Mouse (Mus musculus) testis, adult 2 months (tissue): ENCODE measurements around the gene Hoxc11. TPM values are rescaled to one million over a fixed set of nuclear protein-coding genes. Genes with fewer than 3 reads are reported as not detected.

Experiments
- H3K27ac ChIP-seq: fragments of 200-500 bp; 2 replicates; pipeline ENCODE4 v1.5.1; 2012; ENCODE audit warnings: low read depth, low read length; ENCODE audit not compliant: control insufficient read depth, insufficient read depth
- H3K27me3 ChIP-seq: fragments of 200-500 bp; 2 replicates; pipeline ENCODE4 v1.6.1; 2012; ENCODE audit warnings: mild to moderate bottlenecking, low read length, moderate library complexity; ENCODE audit not compliant: control insufficient read depth, insufficient read depth
- H3K36me3 ChIP-seq: fragments of 200-500 bp; 2 replicates; pipeline ENCODE4 v1.6.1; 2012; ENCODE audit warnings: mild to moderate bottlenecking, low read length; ENCODE audit not compliant: control insufficient read depth, insufficient read depth
- H3K4me1 ChIP-seq: fragments of 200-500 bp; 2 replicates; pipeline ENCODE4 v1.6.1; 2012; ENCODE audit warnings: low read length; ENCODE audit not compliant: control insufficient read depth, insufficient read depth
- H3K4me3 ChIP-seq: fragments of 200-500 bp; 2 replicates; pipeline ENCODE4 v1.5.1; 2012; ENCODE audit warnings: low read depth, mild to moderate bottlenecking, low read length, moderate library complexity, mixed read lengths; ENCODE audit not compliant: control insufficient read depth
- CTCF ChIP-seq: fragments of 200-500 bp; IDR thresholded peaks from 2 replicates; pipeline ENCODE4 v1.5.1; 2012; ENCODE audit warnings: low read depth, mild to moderate bottlenecking, inconsistent platforms, low read length, moderate library complexity; ENCODE audit not compliant: control insufficient read depth, insufficient read depth, insufficient replicate concordance
- POLR2A ChIP-seq: fragments of 200-500 bp; IDR thresholded peaks from 2 replicates; pipeline ENCODE4 v1.6.1; 2012; ENCODE audit warnings: low read depth, mild to moderate bottlenecking, inconsistent platforms, low read length, moderate library complexity; ENCODE audit not compliant: control insufficient read depth
- polyA plus RNA-seq: library from polyadenylated mRNA; depleted of rRNA; stranded (reverse); fragments of >200 nt; gene quantifications from 2 replicates; pipeline ENCODE4 v1.2.3, GENCODE M21; 2012

The Hoxc11 gene
- polyA plus RNA-seq, 1 experiment = not detected

- Histone ChIP-seq H3K27ac (no peak overlapping the region), H3K4me1 (peaks cover 2% of the 10 kb centered on the region), H3K27me3 (peaks cover 4% of the 10 kb centered on the region), H3K4me3 (no peak overlapping the region), H3K36me3 (no peaks in the 10 kb centered on the region)
- no peak for TF ChIP-seq CTCF
- no peak for TF ChIP-seq POLR2A
These were observed 3.4 kb upstream of the Hoxc11 start for GRCm38 (mm10) chr15:102950877-102951276.

- Histone ChIP-seq H3K27ac (no peak overlapping the region), H3K27me3 (peaks cover 12% of the 10 kb centered on the region), H3K4me3 (no peak overlapping the region), H3K4me1 (peaks cover 7% of the 10 kb centered on the region), H3K36me3 (no peaks in the 10 kb centered on the region)
- TF ChIP-seq POLR2A = no peak
- no peak for TF ChIP-seq CTCF
These were observed 666 bp upstream of the Hoxc11 start for GRCm38 (mm10) chr15:102953561-102953960.

- Histone ChIP-seq H3K27ac (no peak overlapping the region), H3K4me3 (no peak overlapping the region), H3K27me3 (peaks cover 12% of the 10 kb centered on the region), H3K36me3 (no peaks in the 10 kb centered on the region), H3K4me1 (peaks cover 5% of the 10 kb centered on the region; the same call in 1 of the 2 replicates)
- TF ChIP-seq CTCF (no peak), POLR2A (no peak)
These were observed 768 bp downstream of the Hoxc11 start for GRCm38 (mm10) chr15:102955007-102955382.

GRCm38 (mm10) chr15:102955833-102956640, 1.8 kb downstream of the Hoxc11 start:
- Histone ChIP-seq H3K4me1 (peaks cover 9% of the 10 kb centered on the region; the same call in 1 of the 2 replicates), H3K27ac (no peak overlapping the region), H3K4me3 (no peak overlapping the region), H3K27me3 (peaks cover 14% of the 10 kb centered on the region), H3K36me3 (no peaks in the 10 kb centered on the region)
- TF ChIP-seq POLR2A (no peak), CTCF (no peak)

GRCm38 (mm10) chr15:102956906-102957305, 2.7 kb downstream of the Hoxc11 start:
- TF ChIP-seq POLR2A (no peak), CTCF (no peak)
- H3K27ac ChIP-seq = no peak overlapping the region
- H3K27me3 ChIP-seq = peaks cover 14% of the 10 kb centered on the region
- no peak overlapping the region for H3K4me3 ChIP-seq
- peaks cover 9% of the 10 kb centered on the region; the same call in 1 of the 2 replicates for H3K4me1 ChIP-seq
- no peaks in the 10 kb centered on the region for H3K36me3 ChIP-seq

- H3K4me3 ChIP-seq = no peak overlapping the region
- no peaks in the 10 kb centered on the region for H3K36me3 ChIP-seq
- TF ChIP-seq CTCF (no peak), POLR2A (no peak)
- peaks cover 22% of the 10 kb centered on the region for H3K27me3 ChIP-seq
- peaks cover 9% of the 10 kb centered on the region; the same call in 1 of the 2 replicates for H3K4me1 ChIP-seq
- H3K27ac ChIP-seq = no peak overlapping the region
These were observed 5.5 kb downstream of the Hoxc11 start for GRCm38 (mm10) chr15:102959663-102960191.

GRCm38 (mm10) chr15:102961728-102962127, 7.5 kb downstream of the Hoxc11 start:
- TF ChIP-seq POLR2A (no peak), CTCF (no peak)
- Histone ChIP-seq H3K27ac (no peak overlapping the region), H3K4me1 (peaks cover 11% of the 10 kb centered on the region), H3K27me3 (peaks cover 21% of the 10 kb centered on the region), H3K4me3 (no peak overlapping the region), H3K36me3 (no peaks in the 10 kb centered on the region)
